Mouse (Mus musculus) megakaryocyte, adult 5-6 weeks (primary cell): ENCODE results near the gene Tpst1. TPM values are rescaled to one million over a fixed set of nuclear protein-coding genes. Genes with fewer than 3 reads are reported as not detected.
"Not testable (repeated sequence)": the region's sequence is repeated elsewhere in the genome, so short reads cannot be mapped to it uniquely, and the experiment has no call there.

ENCODE experiments used
- ATAC-seq: 2 replicates; pipeline ENCODE4 v1.8.0; 2016; ENCODE audit warnings: mild to moderate bottlenecking, inconsistent platforms; ENCODE audit not compliant: poor library complexity, severe bottlenecking
- total RNA-seq, 2 experiments: library from RNA; stranded (forward) in 1 of 2; stranded (reverse) in 1 of 2; fragments of 153-499, 151-499 nt in 1 of 2; fragments of 221-1000, 200-1000 nt in 1 of 2; gene quantifications; 2 replicates each; pipeline versions ENCODE4 v1.2.3 to v1.2.4; 2015 to 2017

Tpst1 gene
- total RNA-seq (2015) = 14.9 and 18.5 TPM in 2 replicates
- total RNA-seq (2017) = 8.2 and 12.4 TPM in 2 replicates

- ATAC-seq = no peak
Measured at GRCm38 (mm10) chr5:130073026-130073425, at the start of gene Tpst1. Gene Tpst1 (plus strand): TSS chr5:130073326.

DNA sequence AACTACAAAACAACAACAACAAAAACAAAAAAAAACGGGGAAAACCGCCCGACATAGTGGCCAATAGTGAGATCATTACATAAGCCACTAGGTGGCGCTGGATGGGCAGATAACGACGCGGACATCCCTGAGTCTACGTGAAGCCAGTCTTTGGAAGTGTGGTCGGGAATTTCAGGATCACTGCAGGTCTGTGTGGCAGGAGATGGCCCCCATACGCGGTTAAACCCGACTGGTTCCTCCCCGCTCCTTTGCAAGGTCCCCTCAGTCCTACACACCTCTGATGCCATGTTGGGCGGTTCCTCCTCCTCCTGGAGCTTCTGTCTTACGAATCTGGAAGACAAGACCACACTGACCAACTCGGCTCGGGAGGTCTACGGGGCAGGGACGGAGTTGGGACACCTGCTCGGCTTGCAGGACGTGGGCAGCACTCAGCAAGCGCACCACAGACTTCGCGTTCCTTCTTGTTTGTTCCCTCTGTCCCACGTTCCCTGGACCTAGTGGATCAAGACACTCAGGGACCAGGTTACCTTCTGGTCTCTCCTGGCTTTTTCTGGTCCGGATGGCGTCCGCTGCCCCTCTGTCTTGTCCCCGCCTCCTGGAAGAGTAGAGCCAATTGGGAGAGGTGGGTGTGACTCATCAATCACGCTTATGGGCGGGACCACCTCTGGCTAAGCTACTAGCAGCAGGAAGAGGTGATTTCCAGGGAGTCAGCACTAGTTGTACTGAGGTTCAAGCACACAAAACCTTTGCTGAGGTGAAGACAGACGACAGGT lies 49.2 kb upstream of the Tpst1 start:
- ATAC-seq = peak; percentile 92

- ATAC-seq = no peak
Measured at GRCm38 (mm10) chr5:130027134-130027533, 46.0 kb upstream of the Tpst1 start.

GRCm38 (mm10) chr5:130027696-130028095 lies 45.4 kb upstream of the Tpst1 start:
- no peak for ATAC-seq

- ATAC-seq = peak; percentile 91
Measured at GRCm38 (mm10) chr5:130029142-130029897, 43.8 kb upstream of the Tpst1 start, which contains the start of the genes Asl and Crcp. Gene Asl (minus strand): TSS chr5:130029247. Gene Crcp (plus strand): TSS chr5:130029290.

- no peak for ATAC-seq
Measured at GRCm38 (mm10) chr5:130031410-130032390, 41.4 kb upstream of the Tpst1 start.

DNA sequence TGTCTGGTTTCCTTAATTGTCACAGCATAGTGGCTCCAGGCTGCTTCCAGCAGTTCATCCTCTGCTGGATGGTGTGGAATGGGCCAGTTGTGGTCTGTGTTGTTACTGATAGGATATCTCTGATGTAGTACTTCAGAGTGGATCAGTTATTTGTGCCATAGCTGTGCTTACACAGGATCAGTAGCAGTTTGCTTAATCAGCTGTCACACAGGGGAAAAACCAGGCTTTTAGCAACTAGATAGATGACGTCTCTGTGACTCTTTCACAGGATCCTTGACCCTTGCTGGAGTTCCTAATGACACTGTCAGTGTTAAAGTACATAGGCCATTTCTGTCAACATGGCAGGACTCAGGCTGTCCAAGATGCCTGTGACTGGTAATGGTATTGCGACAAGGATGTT lies 39.3 kb upstream of the Tpst1 start:
- ATAC-seq = no peak

- ATAC-seq = not testable (repeated sequence)
Measured at GRCm38 (mm10) chr5:130036300-130036699, 36.8 kb upstream of the Tpst1 start.

DNA sequence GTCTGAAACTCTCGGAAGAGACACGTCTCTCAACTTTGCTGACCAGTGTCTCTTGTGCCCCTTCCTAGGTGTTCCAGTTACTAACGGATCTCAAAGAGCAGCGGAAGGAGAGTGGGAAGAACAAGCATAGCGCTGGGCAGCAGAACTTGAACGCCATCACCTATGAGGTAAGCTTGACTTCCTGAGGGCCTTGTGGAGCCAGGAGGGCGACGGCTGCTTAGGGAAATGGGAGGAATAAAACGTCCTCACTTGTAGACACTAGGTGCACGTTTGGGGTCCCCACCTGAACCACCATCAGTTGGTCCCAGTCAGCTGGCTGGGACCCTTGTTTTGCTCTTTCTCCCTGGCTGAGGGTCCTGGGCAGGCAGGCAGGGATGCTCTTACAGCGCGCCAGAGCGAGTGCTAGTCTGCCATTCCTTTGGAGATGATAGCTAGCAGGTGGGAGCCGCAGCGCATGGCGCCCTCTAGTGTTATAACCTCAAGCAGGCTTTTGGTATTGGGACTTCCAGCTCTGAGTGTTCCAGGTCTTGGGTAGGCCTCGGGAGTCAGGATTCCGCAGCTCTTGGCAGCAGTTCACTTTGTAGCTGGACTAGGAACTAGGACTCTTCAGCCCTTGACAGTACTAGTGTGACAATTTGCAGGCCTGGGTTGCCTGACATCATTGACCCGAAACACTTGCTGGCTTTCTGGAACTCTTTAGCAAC lies 35.2 kb upstream of the Tpst1 start:
- ATAC-seq = peak; percentile 74

GRCm38 (mm10) chr5:130040797-130041196 lies 32.3 kb upstream of the Tpst1 start:
- no peak for ATAC-seq

DNA sequence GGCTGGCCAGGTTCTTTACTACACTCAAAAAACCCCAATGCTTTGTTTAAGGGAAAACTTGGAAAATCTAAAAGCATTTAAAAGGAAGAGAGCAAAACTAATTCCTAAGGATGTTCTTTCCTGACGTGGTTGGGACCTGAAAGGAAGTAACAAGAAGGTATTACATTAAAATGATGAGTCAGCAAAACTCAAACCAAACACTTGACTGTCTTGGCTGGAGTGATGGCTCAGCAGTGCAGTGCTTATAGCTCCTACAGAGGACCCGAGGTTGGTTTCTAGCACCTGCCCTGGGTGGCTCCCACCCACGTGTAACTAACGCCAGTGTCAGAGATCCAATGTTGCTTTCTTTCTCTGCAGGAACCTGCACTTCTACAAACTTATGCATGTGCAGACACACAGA lies 31.9 kb upstream of the Tpst1 start:
- no peak for ATAC-seq

- no peak for ATAC-seq
Measured at GRCm38 (mm10) chr5:130043741-130044140, 29.4 kb upstream of the Tpst1 start.

- peak; percentile 70 for ATAC-seq
Measured at GRCm38 (mm10) chr5:130044201-130044695, 28.9 kb upstream of the Tpst1 start.

DNA sequence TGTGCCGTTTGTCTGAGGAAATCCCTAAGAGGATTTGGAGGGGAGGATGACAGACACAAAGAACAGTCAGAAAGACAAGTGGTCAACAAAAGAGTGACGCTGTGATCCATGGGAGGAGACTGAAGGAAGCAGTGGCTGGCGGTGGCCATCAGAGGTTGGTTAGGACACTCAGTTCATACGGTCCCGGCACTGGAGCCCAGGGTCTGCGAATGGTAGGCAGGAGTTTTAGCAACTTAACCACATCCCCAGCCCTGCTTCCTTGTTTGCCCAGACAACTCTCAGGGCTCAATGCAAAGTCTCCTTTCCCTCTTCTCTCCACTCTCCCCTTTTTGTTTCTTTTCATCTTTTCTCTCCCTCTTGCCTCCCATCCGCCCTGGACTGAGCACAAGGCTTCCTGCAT lies 27.0 kb upstream of the Tpst1 start:
- ATAC-seq = peak; percentile 51

DNA sequence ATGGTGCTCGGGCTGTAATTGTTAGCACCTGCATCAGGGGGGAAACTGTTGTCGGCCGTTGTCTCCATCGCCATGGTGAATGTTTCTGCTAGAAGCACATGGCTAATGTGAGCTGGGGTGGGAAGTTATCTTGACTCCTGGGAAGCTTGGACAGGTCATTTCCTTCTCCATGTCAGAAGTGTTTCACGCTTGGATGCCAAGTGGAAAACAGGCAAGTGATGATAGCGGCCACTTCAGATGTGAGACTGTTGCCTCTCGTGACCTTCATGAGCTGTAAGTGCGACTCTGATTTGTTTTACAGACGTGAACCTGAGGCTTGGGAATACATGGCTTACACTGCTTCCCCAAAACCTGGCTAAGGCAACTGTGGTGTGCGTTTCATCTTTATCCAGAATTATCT lies 26.5 kb upstream of the Tpst1 start:
- ATAC-seq = no peak

DNA sequence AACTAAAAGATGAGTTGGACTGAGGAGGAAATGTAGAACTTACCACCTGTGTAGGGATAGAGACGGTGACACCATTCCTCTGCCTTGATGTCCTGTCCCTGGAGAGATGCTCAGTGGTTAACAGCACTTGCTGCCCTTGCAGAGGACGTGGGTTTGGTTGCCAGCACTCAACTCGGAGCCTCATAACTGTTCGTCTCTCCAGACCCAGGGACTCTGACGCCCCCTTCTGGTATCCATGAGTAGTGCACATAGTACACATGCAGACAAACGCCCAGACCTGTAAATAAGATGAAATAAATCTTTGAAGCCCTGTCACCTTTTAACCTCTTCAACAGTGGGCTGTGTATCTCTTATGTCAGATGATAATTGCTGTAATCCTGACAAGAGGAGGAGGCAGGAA lies 26.1 kb upstream of the Tpst1 start:
- no peak for ATAC-seq

DNA sequence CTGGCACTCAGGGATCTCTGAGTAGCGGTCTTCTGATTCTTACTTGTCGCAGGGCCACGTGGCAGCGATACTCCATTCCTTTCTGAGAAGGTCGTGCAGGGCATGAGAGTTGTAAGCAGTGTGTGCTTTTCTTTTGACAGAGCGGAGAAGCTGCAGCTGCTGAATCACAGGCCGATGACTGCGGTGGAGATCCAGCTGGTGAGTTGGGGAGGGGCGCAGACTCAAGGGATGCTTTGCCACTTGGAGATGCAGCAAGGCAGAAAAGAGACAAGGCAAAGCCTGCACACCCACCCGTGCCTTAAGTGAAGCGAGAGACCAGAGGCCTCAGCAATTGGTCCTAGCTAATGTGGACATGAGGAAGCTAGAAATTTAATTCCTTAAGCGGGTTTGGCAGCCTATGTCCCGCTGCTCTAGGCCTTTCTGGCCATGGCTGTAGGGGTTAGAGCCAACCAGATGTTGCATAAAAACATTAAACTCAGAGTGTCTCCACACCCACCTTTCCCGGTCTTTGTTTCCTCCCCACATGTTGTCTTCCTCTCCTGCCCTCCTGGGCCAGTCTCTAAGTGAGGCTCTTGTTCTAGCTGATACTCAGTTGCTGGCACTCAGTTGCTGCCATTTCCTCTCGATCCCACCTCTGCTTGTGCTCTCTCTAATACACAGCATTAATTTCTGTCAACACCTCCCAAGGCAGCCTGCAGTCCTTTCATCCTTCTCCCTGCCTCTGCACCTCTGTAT lies 24.2 kb upstream of the Tpst1 start:
- no peak for ATAC-seq

DNA sequence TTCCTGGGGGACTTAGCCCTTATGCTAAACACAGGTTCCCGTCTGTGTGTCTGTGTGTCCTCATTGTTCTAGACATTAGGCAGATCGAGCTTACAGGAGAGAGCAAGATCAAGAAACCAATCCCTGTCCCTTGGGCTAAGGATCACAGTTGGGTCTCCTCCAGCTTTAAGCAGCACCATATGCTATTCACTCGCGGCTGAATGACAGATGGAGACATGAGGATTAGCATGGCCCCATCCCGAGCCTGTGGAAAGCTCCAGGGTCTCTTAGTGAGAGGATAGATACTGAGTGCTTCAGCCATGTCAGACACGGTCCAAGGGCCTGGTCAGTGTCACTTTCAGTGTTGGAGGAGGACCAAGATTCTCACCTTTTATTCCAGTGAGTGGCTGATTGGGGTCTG lies 22.7 kb upstream of the Tpst1 start:
- no peak for ATAC-seq
